Mouse (Mus musculus) monocyte, adult 2 months (primary cell): ENCODE results near the gene Gm4302.
"Not testable (repeated sequence)": the region's sequence is repeated elsewhere in the genome, so short reads cannot be mapped to it uniquely, and the experiment has no call there.

Experiments
- DNase-seq, 2 experiments: peaks; one replicate each; pipeline ENCODE4 v3.0.0; 2022; ENCODE audit warnings: low spot score in 2 of 2, low read depth in 1 of 2

The Gm4302 gene

GRCm38 (mm10) chr10:100340536-100340935 lies at the start of gene Gm4302:
TSS of gene Gm4302 (plus strand) at chr10:100340836.
- not testable (repeated sequence) for DNase-seq

GRCm38 (mm10) chr10:100296105-100296504 lies 44.5 kb upstream of the Gm4302 start:
- no peak for DNase-seq

- not testable (repeated sequence) for DNase-seq
Observed at GRCm38 (mm10) chr10:100300106-100300505, 40.5 kb upstream of the Gm4302 start.

GRCm38 (mm10) chr10:100335376-100335775 lies 5.3 kb upstream of the Gm4302 start, which contains the start of gene Gm4301:
TSS of gene Gm4301 (plus strand) at chr10:100335676.
- DNase-seq, result not testable (repeated sequence)

- DNase-seq, result not testable (repeated sequence)
Observed at GRCm38 (mm10) chr10:100345672-100346071, 5.0 kb downstream of the Gm4302 start, which contains the start of gene Gm4303. TSS of gene Gm4303 (plus strand) at chr10:100345972.

GRCm38 (mm10) chr10:100350793-100351192 lies 10.2 kb downstream of the Gm4302 start, which contains the start of gene Gm4305:
TSS of gene Gm4305 (plus strand) at chr10:100351093.
- DNase-seq, result not testable (repeated sequence)

- peak in 1 of 2 experiments; percentile 1 for DNase-seq
Observed at GRCm38 (mm10) chr10:100356841-100357240, 16.2 kb downstream of the Gm4302 start.

GRCm38 (mm10) chr10:100361038-100361437 lies 20.4 kb downstream of the Gm4302 start, which contains the start of gene Gm4307:
TSS of gene Gm4307 (plus strand) at chr10:100361338.
- not testable (repeated sequence) for DNase-seq

- DNase-seq, result not testable (repeated sequence)
Observed at GRCm38 (mm10) chr10:100382460-100382859, 41.8 kb downstream of the Gm4302 start, which contains the start of gene Gm4312. TSS of gene Gm4312 (minus strand) at chr10:100382560.
